Mouse (Mus musculus) heart, postnatal 0 days (tissue): ENCODE measurements at regions not wholly inside any gene's neighbourhood (a gene's known extent, or its start where the extent isn't known, plus 50 kb on each side); places are given as distances from the start of the nearest gene placed in this dataset.

Experiments
- CTCF ChIP-seq: IDR thresholded peaks from 2 replicates; pipeline ENCODE4 v1.5.1; 2016; ENCODE audit warnings: antibody characterized with exemption, control low read depth, low read depth
- EP300 ChIP-seq: IDR thresholded peaks from 2 replicates; pipeline ENCODE4 v1.6.1; 2016; ENCODE audit warnings: antibody characterized with exemption, low read depth

DNA sequence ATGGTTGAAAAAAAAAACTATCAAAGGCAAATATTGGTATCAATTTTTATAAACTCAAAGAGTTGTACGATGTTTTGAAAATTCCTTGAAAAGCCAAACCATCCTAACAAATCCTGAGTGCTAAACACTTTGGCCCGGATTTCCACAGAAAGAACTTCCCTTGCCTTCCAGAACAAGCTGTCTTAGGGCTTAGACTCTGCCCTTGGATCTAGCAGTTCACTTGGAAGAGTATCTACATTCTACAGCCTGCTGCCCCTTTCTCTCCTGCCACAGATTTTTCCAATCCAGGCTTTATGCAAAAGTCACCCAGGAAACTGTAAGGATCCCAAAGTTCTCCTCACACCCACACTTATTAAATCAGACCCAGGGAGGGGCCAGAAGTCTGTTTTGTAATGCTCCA, 57.6 kb upstream of the Gdf10 start:
- TF ChIP-seq CTCF = no peak
- TF ChIP-seq EP300 = no peak
